Mouse (Mus musculus): ENCODE data around the gene Kif13a. TPM values are rescaled to one million over a fixed set of nuclear protein-coding genes. Genes with fewer than 3 reads are reported as not detected.

Kif13a gene
- polyA plus RNA-seq, 1 experiment: 24.8 TPM

GRCm38 (mm10) chr13:46798156-46798555, 131.5 kb downstream of the Kif13a start:
- peak; percentile 77 for DNase-seq (ENCODE audit: low read depth)
- TF ChIP-seq CTCF (IDR thresholded peaks at IDR 0.05; ENCODE audit: borderline replicate concordance, extremely low read depth, insufficient read depth, insufficient read length) (peak; percentile 86), POLR2A (IDR thresholded peaks at IDR 0.05; ENCODE audit: borderline replicate concordance, extremely low read depth, insufficient read depth, insufficient read length, poor library complexity, severe bottlenecking) (no peak)

- no peak for DNase-seq (ENCODE audit: low read depth)
- no peak for TF ChIP-seq POLR2A (IDR thresholded peaks at IDR 0.05; ENCODE audit: borderline replicate concordance, extremely low read depth, insufficient read depth, insufficient read length, poor library complexity, severe bottlenecking)
- no peak for TF ChIP-seq CTCF (IDR thresholded peaks at IDR 0.05; ENCODE audit: borderline replicate concordance, extremely low read depth, insufficient read depth, insufficient read length)
Measured at GRCm38 (mm10) chr13:46796381-46796780, 133.3 kb downstream of the Kif13a start.

DNA sequence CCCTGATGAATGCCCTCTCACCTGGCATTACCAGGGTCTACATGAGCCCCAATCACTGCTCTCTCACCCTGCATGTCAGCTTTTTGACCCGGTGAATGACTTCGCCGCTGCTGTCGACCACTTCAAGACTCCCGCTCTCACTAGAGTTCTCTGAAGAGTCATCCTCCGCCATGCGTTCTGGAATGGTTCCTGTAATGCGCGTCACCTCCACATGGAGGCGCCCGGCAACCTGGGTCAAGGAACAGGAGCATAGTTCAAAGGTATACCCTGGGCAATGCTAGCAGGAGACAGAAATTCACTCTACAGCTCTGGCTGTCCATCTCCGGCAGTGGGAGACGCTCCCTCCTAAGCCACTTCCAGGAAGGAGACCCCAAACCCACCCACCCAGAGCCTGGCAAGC, 135.8 kb downstream of the Kif13a start:
- DNase-seq (ENCODE audit: low read depth): no peak
- peak; percentile 35; the same call in 1 of the 2 replicates for TF ChIP-seq CTCF (IDR thresholded peaks at IDR 0.05; ENCODE audit: borderline replicate concordance, extremely low read depth, insufficient read depth, insufficient read length)
- no peak for TF ChIP-seq POLR2A (IDR thresholded peaks at IDR 0.05; ENCODE audit: borderline replicate concordance, extremely low read depth, insufficient read depth, insufficient read length, poor library complexity, severe bottlenecking)

GRCm38 (mm10) chr13:46788452-46788851, 141.2 kb downstream of the Kif13a start:
- DNase-seq (ENCODE audit: low read depth): no peak

GRCm38 (mm10) chr13:46786836-46787235, 142.8 kb downstream of the Kif13a start:
- no peak for DNase-seq (ENCODE audit: low read depth)
- TF ChIP-seq CTCF (IDR thresholded peaks at IDR 0.05; ENCODE audit: borderline replicate concordance, extremely low read depth, insufficient read depth, insufficient read length): no peak

More at GRCm38 (mm10) chr13:46788452-46788851, 141.2 kb downstream of the Kif13a start:
- TF ChIP-seq CTCF (IDR thresholded peaks at IDR 0.05; ENCODE audit: borderline replicate concordance, extremely low read depth, insufficient read depth, insufficient read length) (no peak), POLR2A (IDR thresholded peaks at IDR 0.05; ENCODE audit: borderline replicate concordance, extremely low read depth, insufficient read depth, insufficient read length, poor library complexity, severe bottlenecking) (no peak)

- DNase-seq (ENCODE audit: low read depth): no peak
Measured at GRCm38 (mm10) chr13:46786064-46786561, 143.6 kb downstream of the Kif13a start.

GRCm38 (mm10) chr13:46780379-46780778, 149.3 kb downstream of the Kif13a start:
- TF ChIP-seq POLR2A (IDR thresholded peaks at IDR 0.05; ENCODE audit: borderline replicate concordance, extremely low read depth, insufficient read depth, insufficient read length, poor library complexity, severe bottlenecking) (no peak), CTCF (IDR thresholded peaks at IDR 0.05; ENCODE audit: borderline replicate concordance, extremely low read depth, insufficient read depth, insufficient read length) (no peak)
- DNase-seq (ENCODE audit: low read depth): no peak

More at GRCm38 (mm10) chr13:46786064-46786561, 143.6 kb downstream of the Kif13a start:
- no peak for TF ChIP-seq POLR2A (IDR thresholded peaks at IDR 0.05; ENCODE audit: borderline replicate concordance, extremely low read depth, insufficient read depth, insufficient read length, poor library complexity, severe bottlenecking)
- TF ChIP-seq CTCF (IDR thresholded peaks at IDR 0.05; ENCODE audit: borderline replicate concordance, extremely low read depth, insufficient read depth, insufficient read length): no peak

- TF ChIP-seq POLR2A (IDR thresholded peaks at IDR 0.05; ENCODE audit: borderline replicate concordance, extremely low read depth, insufficient read depth, insufficient read length, poor library complexity, severe bottlenecking) (no peak), CTCF (IDR thresholded peaks at IDR 0.05; ENCODE audit: borderline replicate concordance, extremely low read depth, insufficient read depth, insufficient read length) (no peak)
- no peak for DNase-seq (ENCODE audit: low read depth)
Measured at GRCm38 (mm10) chr13:46779831-46780230, 149.8 kb downstream of the Kif13a start.

- DNase-seq (ENCODE audit: low read depth): no peak
- TF ChIP-seq CTCF (IDR thresholded peaks at IDR 0.05; ENCODE audit: borderline replicate concordance, extremely low read depth, insufficient read depth, insufficient read length): no peak
- TF ChIP-seq POLR2A (IDR thresholded peaks at IDR 0.05; ENCODE audit: borderline replicate concordance, extremely low read depth, insufficient read depth, insufficient read length, poor library complexity, severe bottlenecking): no peak
Measured at GRCm38 (mm10) chr13:46777461-46777860, 152.2 kb downstream of the Kif13a start.

- no peak for DNase-seq (ENCODE audit: low read depth)
- TF ChIP-seq POLR2A (IDR thresholded peaks at IDR 0.05; ENCODE audit: borderline replicate concordance, extremely low read depth, insufficient read depth, insufficient read length, poor library complexity, severe bottlenecking) (no peak), CTCF (IDR thresholded peaks at IDR 0.05; ENCODE audit: borderline replicate concordance, extremely low read depth, insufficient read depth, insufficient read length) (no peak)
Measured at GRCm38 (mm10) chr13:46776636-46777305, 152.9 kb downstream of the Kif13a start.

GRCm38 (mm10) chr13:46774998-46775397, 154.7 kb downstream of the Kif13a start:
- no peak for DNase-seq (ENCODE audit: low read depth)
- TF ChIP-seq CTCF (IDR thresholded peaks at IDR 0.05; ENCODE audit: borderline replicate concordance, extremely low read depth, insufficient read depth, insufficient read length) (no peak), POLR2A (IDR thresholded peaks at IDR 0.05; ENCODE audit: borderline replicate concordance, extremely low read depth, insufficient read depth, insufficient read length, poor library complexity, severe bottlenecking) (no peak)

GRCm38 (mm10) chr13:46772581-46772980, 157.1 kb downstream of the Kif13a start:
- DNase-seq (ENCODE audit: low read depth): no peak
- TF ChIP-seq POLR2A (IDR thresholded peaks at IDR 0.05; ENCODE audit: borderline replicate concordance, extremely low read depth, insufficient read depth, insufficient read length, poor library complexity, severe bottlenecking) (no peak), CTCF (IDR thresholded peaks at IDR 0.05; ENCODE audit: borderline replicate concordance, extremely low read depth, insufficient read depth, insufficient read length) (no peak)
